Mouse (Mus musculus): ENCODE data around the gene Gpr83. TPM values are rescaled to one million over a fixed set of nuclear protein-coding genes. Genes with fewer than 3 reads are reported as not detected.

Gpr83 gene
- total RNA-seq, 1 experiment from 2014 or later: not detected

- no peak for ATAC-seq (replicated peaks; ENCODE audit: low read depth, poor library complexity, severe bottlenecking)
Measured at GRCm38 (mm10) chr9:14902416-14902815, 42.4 kb downstream of the Gpr83 start.

DNA sequence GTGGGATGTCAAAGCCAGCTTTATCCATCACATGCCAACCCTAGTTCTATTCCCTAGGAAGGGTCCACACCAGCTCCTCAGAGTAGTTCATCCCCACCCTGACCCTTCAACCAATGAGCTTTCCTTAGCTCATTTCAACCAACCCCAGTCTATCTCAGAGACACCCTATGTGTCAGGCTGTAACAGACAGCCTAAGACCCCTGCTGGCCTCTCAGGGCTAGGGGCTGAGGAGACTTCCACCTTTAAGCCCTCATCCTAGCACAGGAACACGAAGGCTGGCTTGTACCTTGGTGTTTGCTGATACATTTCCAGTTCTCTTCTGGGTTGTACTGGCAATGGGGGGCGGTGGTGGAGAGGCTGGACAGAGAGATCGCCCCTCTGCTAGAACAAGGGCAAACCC is 43.0 kb downstream of the Gpr83 start:
- ATAC-seq (replicated peaks; ENCODE audit: low read depth, poor library complexity, severe bottlenecking): no peak

DNA sequence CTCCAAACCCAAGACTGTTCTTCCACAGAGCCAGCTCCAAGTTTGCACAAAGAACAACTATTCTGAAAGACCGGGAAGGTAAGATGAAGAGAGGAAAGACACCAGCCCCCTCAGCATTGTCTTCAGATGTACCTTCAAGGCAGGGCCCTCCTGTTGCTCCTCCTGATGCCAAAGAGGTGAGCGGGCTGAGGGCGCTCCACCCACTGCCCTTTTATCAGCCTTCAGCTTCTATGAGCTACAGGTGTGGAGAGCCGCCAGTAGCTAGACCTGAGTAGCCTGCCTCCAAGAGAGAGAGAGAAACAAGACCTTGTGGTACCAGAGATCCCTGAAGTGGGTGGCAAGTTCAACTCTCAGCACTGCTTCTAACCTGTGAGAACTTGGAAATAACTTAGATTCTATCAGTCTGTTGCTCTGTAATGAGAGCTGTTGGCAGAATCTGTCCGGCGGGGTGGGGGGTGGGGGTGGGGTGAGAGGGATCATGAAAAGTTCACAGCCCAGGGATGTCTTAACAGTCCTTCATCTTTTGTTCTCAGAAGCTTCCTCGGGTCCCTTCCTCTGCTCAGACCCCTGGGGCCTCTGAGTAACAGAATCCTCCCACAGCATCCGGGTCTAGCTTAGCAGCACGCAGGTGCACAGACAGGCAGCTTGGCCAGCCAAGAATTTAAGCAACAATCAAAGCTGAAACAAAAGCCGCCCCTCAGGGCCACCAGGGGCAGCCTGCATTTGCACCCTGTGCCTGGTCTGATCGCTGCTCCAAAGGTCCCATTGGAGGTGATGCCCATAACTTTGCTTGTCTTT is 43.8 kb downstream of the Gpr83 start, which contains the start of gene Izumo1r:
Gene Izumo1r, minus strand, starts transcription at position 369 of the 798 bp plus-strand sequence.
- ATAC-seq (replicated peaks; ENCODE audit: low read depth, poor library complexity, severe bottlenecking): no peak

DNA sequence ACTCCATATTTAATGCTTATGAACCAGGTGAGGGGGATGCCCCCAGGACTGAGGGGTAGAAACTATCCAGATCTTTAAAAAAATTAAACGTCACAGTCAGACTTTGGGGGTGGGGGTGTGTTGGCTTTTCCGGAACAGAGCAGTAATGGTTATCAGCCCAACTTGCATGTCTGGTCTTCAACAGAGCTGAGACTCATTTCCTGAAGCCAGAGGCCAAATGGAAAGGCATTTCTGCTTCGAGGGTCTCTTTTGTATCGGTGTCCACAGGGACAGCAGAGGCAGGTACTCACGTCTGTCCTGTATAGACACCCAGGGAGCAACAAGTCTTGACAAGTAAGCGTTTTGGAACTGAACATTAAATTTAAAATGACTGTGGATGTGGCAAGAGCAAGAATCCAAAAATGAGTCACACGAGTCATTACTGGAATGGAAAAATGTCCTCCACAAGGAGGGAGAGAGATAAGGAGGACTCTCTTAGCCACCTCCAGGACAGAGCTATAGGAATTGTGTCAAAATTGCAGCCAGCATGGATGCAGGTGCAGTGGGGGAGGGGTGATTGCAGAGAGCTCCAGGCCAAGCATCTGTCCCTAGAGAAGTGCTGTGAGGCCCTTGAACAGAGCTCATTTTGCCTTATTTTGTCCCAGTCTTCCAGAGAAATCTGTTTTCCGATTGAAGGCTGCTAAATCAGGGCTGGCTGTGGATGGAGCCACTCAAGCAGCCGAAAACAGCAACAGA is 44.9 kb downstream of the Gpr83 start:
- ATAC-seq (replicated peaks; ENCODE audit: low read depth, poor library complexity, severe bottlenecking): no peak

DNA sequence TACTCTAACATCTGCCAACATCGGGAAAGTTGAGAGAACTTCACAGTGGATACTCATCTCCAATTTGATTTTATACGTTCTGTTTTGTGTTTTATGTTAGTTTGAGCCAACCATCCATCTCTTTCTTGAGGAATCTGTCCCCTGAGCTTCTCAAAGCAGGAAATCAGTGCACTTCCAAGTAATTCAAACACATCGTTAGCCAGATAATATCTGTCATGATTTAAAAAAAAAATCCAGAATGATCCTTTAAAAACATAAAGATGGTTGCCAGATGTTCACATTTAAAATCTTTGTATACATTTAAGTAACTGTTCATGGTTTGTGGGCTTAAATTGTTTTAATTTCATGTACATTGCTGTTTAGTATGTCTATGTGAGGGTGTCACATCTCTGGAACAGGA is 45.9 kb downstream of the Gpr83 start:
- no peak for ATAC-seq (replicated peaks; ENCODE audit: low read depth, poor library complexity, severe bottlenecking)

DNA sequence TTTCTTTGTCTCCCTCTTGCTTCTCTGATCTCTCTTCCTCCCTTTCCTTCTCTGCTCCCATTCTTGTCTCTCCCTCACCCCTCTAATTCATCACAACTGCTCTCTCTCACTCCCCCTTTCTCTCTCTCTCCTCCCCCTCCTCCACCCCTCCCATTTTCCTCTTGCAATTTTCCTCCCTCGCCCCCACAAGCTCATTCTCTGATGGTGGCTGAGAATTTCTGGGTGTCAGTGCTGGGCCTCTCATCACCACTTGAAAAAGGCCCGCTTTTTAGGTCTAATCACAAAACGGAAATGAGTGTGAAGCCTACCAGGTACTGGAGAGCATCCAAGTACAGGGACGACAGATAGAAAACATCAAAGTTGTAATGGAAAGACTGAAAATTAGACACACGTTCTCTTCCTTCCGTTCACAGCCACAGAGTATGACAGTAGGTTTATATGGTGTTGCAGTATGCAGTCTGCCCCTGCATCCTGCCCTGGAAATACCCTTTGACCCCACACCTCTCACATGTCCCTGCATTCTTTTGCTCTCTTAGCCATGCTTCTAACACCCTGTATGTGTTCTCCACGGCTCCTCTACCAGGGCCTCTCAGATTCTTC is 47.9 kb downstream of the Gpr83 start:
- ATAC-seq (replicated peaks; ENCODE audit: low read depth, poor library complexity, severe bottlenecking): no peak

DNA sequence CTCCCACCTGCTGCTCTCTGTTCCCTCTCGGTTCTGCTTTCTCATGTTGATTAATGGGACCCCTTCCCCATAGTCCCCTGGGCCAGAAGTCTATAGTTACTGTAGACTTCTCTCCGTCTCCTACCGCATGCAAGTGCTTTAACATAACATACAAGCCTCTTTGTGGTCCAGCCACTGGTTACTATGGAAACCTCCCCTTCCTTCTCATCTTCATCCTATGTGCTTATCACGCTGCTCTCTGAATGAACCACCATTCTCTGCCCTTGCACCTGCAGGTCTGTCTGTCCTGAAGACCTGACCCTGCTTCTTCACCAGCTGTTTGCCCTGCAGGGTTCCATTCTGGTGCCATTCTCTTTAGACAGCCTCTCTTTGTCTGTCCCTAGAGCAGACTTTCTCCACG is 50.0 kb downstream of the Gpr83 start:
- ATAC-seq (replicated peaks; ENCODE audit: low read depth, poor library complexity, severe bottlenecking): no peak

GRCm38 (mm10) chr9:14912037-14912436 is 52.0 kb downstream of the Gpr83 start:
- ATAC-seq (replicated peaks; ENCODE audit: low read depth, poor library complexity, severe bottlenecking): no peak

GRCm38 (mm10) chr9:14917661-14918060 is 57.7 kb downstream of the Gpr83 start:
- ATAC-seq (replicated peaks; ENCODE audit: low read depth, poor library complexity, severe bottlenecking): no peak

DNA sequence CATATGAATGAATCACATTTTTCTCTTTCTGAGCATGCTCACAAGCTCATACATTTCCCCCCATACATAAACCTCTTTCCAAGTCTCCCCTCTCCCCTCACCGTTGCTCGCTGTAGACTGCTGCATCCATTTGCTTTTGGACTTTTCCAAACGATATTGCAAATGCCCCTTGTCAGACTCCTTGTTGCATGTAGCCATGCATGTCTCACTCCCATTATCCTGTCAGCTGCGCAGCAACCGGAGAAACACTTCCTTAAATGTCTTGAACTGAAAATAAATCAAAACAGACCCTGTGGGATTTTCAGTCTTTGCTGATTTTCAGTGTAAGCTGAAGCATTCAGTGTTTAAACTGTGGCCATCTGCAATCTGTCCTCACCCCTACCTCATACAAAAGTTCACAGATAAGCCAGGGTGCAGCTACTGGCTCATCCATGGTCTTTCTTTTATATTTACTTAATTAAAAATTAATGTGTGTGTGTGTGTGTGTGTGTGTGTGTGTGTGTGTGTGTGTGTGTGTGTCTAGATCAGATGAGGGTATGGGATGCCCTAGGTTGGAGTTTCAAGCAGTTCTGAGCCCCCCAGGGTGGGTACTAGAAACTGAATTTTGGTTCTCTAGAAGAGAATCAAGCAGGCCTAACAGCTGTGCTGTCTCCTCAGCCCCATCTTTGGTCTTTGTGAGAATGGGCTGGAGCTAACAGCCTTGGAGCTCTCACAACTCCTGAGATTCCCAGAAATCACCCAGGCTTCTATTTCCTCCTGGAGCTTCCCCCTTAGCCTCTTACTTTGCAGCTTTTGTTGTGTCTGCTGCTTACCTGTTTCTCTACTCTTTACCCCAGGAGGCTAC is 59.0 kb downstream of the Gpr83 start:
- ATAC-seq (replicated peaks; ENCODE audit: low read depth, poor library complexity, severe bottlenecking): no peak

Other genes starting within 250 kb of the Gpr83 start
- 0.05 TPM in 1 of 2 replicates, not detected in the other for gene Amotl1, start 215.2 kb upstream of the Gpr83 start, total RNA-seq (2017)
- gene Piwil4, start 119.5 kb upstream of the Gpr83 start, total RNA-seq (2017): not detected in 2 replicates
- 6.2 and 6.4 TPM in 2 replicates for gene Fut4, start 107.8 kb upstream of the Gpr83 start, total RNA-seq (2017)
- 0.87 TPM in 1 of 2 replicates, not detected in the other for gene 1700012B09Rik, start 89.2 kb upstream of the Gpr83 start, total RNA-seq (2017)
- gene Mre11a, start 75.6 kb upstream of the Gpr83 start, total RNA-seq (2017): 74.8 and 83.5 TPM in 2 replicates
- 56.2 and 59.8 TPM in 2 replicates for gene Ankrd49, start 75.4 kb upstream of the Gpr83 start, total RNA-seq (2017)
- gene Izumo1r, start 43.7 kb downstream of the Gpr83 start, total RNA-seq (2017): not detected in 2 replicates
- 17.0 and 18.2 TPM in 2 replicates for gene Panx1, start 185.3 kb downstream of the Gpr83 start, total RNA-seq (2017)

Data from common myeloid progenitor, adult 5-6 weeks (primary cell).